Mouse (Mus musculus) bone marrow macrophage, adult 2 months (primary cell): ENCODE results near the gene Ano4. TPM values are rescaled to one million over a fixed set of nuclear protein-coding genes. Genes with fewer than 3 reads are reported as not detected.

Experiments used
- H3K27ac ChIP-seq: 2 replicates; pipeline ENCODE4 v1.5.1; 2012; ENCODE audit warnings: low read depth, low read length; ENCODE audit not compliant: insufficient read depth
- H3K4me1 ChIP-seq: 2 replicates; pipeline ENCODE4 v1.6.1; 2012; ENCODE audit warnings: low read length; ENCODE audit not compliant: control insufficient read depth, insufficient read depth
- H3K4me3 ChIP-seq: 2 replicates; pipeline ENCODE4 v1.5.1; 2012; ENCODE audit warnings: mild to moderate bottlenecking, low read length, moderate library complexity; ENCODE audit not compliant: insufficient read depth
- CTCF ChIP-seq: IDR thresholded peaks from 2 replicates; pipeline ENCODE4 v1.5.1; 2012; ENCODE audit warnings: low read depth, mild to moderate bottlenecking, low read length, moderate library complexity
- POLR2A ChIP-seq: IDR thresholded peaks from 2 replicates; pipeline ENCODE4 v1.6.1; 2012; ENCODE audit warnings: mild to moderate bottlenecking, low read depth, low read length, borderline replicate concordance
- polyA plus RNA-seq: library from polyadenylated mRNA; stranded (reverse); fragments of >200 nt; gene quantifications from 2 replicates; pipeline ENCODE4 v1.2.4, GENCODE M21; 2012; ENCODE audit not compliant: missing spikeins, insufficient read depth, insufficient read length

Ano4 gene
- polyA plus RNA-seq, 1 experiment, result not detected

GRCm38 (mm10) chr10:89164533-89164932 is 180.0 kb downstream of the Ano4 start:
- no peaks in the 10 kb centered on the region for H3K4me1 ChIP-seq
- TF ChIP-seq CTCF (no peak), POLR2A (no peak)
- H3K27ac ChIP-seq, result no peak overlapping the region
- no peak overlapping the region for H3K4me3 ChIP-seq

GRCm38 (mm10) chr10:89155502-89155901 is 189.1 kb downstream of the Ano4 start:
- TF ChIP-seq CTCF, result no peak
- no peak for TF ChIP-seq POLR2A
- Histone ChIP-seq H3K27ac (no peak overlapping the region), H3K4me1 (no peaks in the 10 kb centered on the region), H3K4me3 (no peak overlapping the region)

- TF ChIP-seq CTCF (no peak), POLR2A (no peak)
- H3K4me3 ChIP-seq, result no peak overlapping the region
- H3K4me1 ChIP-seq, result no peaks in the 10 kb centered on the region
- H3K27ac ChIP-seq, result no peak overlapping the region
Observed at GRCm38 (mm10) chr10:89154797-89155465, 189.6 kb downstream of the Ano4 start.

GRCm38 (mm10) chr10:89149166-89149565 is 195.4 kb downstream of the Ano4 start:
- Histone ChIP-seq H3K27ac (no peak overlapping the region), H3K4me3 (no peak overlapping the region), H3K4me1 (no peaks in the 10 kb centered on the region)
- no peak for TF ChIP-seq POLR2A
- TF ChIP-seq CTCF, result no peak

GRCm38 (mm10) chr10:89121391-89121790 is 223.2 kb downstream of the Ano4 start:
- no peak overlapping the region for H3K27ac ChIP-seq
- no peak overlapping the region for H3K4me3 ChIP-seq
- no peaks in the 10 kb centered on the region for H3K4me1 ChIP-seq
- no peak for TF ChIP-seq CTCF

GRCm38 (mm10) chr10:89114381-89114780 is 230.2 kb downstream of the Ano4 start:
- no peak overlapping the region for H3K27ac ChIP-seq
- no peak overlapping the region for H3K4me3 ChIP-seq
- TF ChIP-seq CTCF (no peak), POLR2A (no peak)
- H3K4me1 ChIP-seq, result no peaks in the 10 kb centered on the region

GRCm38 (mm10) chr10:89111466-89111865 is 233.1 kb downstream of the Ano4 start:
- TF ChIP-seq POLR2A (no peak), CTCF (no peak)
- Histone ChIP-seq H3K4me3 (no peak overlapping the region), H3K27ac (no peak overlapping the region), H3K4me1 (no peaks in the 10 kb centered on the region)

- H3K4me3 ChIP-seq, result no peak overlapping the region
- no peaks in the 10 kb centered on the region for H3K4me1 ChIP-seq
- H3K27ac ChIP-seq, result no peak overlapping the region
- TF ChIP-seq CTCF (no peak), POLR2A (no peak)
Observed at GRCm38 (mm10) chr10:89110917-89111316, 233.6 kb downstream of the Ano4 start.

GRCm38 (mm10) chr10:89103594-89103993 is 241.0 kb downstream of the Ano4 start:
- H3K27ac ChIP-seq, result no peak overlapping the region
- H3K4me1 ChIP-seq, result no peaks in the 10 kb centered on the region
- no peak overlapping the region for H3K4me3 ChIP-seq
- no peak for TF ChIP-seq POLR2A
- TF ChIP-seq CTCF, result no peak

- no peaks in the 10 kb centered on the region for H3K4me1 ChIP-seq
- no peak for TF ChIP-seq CTCF
- H3K27ac ChIP-seq, result no peak overlapping the region
- no peak overlapping the region for H3K4me3 ChIP-seq
Observed at GRCm38 (mm10) chr10:89102025-89102424, 242.5 kb downstream of the Ano4 start.

- TF ChIP-seq POLR2A (no peak), CTCF (no peak)
- no peak overlapping the region for H3K27ac ChIP-seq
- no peaks in the 10 kb centered on the region for H3K4me1 ChIP-seq
- H3K4me3 ChIP-seq, result no peak overlapping the region
Observed at GRCm38 (mm10) chr10:89098183-89098582, 246.4 kb downstream of the Ano4 start.
